ENCODE assay signal across 9 mouse cellular contexts in the genomic region with DNA sequence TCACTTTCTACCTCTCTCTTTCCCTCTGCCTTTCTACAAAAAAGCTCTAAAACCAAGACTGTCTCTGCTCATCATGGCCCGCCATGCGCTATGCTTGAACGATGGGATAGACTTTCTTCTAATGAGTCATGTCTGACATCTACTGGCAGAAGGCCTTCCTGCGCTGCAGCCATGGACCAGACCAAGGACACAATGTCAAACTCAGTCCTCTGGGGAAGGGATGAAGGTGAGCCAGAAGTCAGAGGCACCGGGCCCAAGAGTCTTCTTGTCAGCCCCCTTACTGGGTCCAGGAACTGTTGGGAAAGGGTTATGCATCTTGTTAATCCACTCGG.
A peak's percentile ranks its signal among the peaks of the same experiment; 100 is the strongest.
DNase-seq lines count a peak whose midpoint lies in the region; ATAC-seq and TF ChIP-seq lines count a peak whose summit lies in the region.
"Had no signal": no experiment of that assay in that cellular context is flagged by ENCODE, and none has a peak within 500 bp of the region (broad histone marks: within the 10 kb centered on the region; RNA-seq: fewer than 3 reads in every experiment).

No protein-coding gene starts in this region.

- intact Hi-C loops in gastrocnemius, postnatal 14 days (cut with DNase I; ENCODE audit: low total_unique reads) = no loop called here

- ATAC-seq in embryonic facial prominence, embryonic 15.5 days (ENCODE audit: insufficient number of reproducible peaks, low FRiP score, low TSS enrichment, low read depth) = peak; percentile 65; the same call in 1 of the 2 replicates
- ATAC-seq in midbrain, embryonic 16.5 days = peak; percentile 61

- no peak for DNase-seq in kidney, adult 2 months
- DNase-seq in kidney, postnatal 14 days = no peak
- DNase-seq in adrenal gland, postnatal 10 days = peak; percentile 40
- DNase-seq in kidney, postnatal 10 days = peak; percentile 38
- DNase-seq in spleen, postnatal 36 days (ENCODE audit: low spot score in 2 of 2) = no peak
- no peak for DNase-seq in gastrocnemius, postnatal 14 days

- no peak overlapping the region for H3K4me3 ChIP-seq in kidney, adult 2 months (ENCODE audit: insufficient read depth, low read depth, low read length)
- no peak overlapping the region for H3K4me3 ChIP-seq in embryonic facial prominence, embryonic 15.5 days (replicated peaks)
- no peak overlapping the region for H3K4me3 ChIP-seq in midbrain, embryonic 16.5 days (ENCODE audit: low read depth, low read length)
- H3K4me3 ChIP-seq: megakaryocyte, embryonic 14.5 days had no signal

- H3K9me3 ChIP-seq in embryonic facial prominence, embryonic 15.5 days (replicated peaks) = no peaks in the 10 kb centered on the region
- no peaks in the 10 kb centered on the region for H3K9me3 ChIP-seq in midbrain, embryonic 16.5 days (replicated peaks; ENCODE audit: control insufficient read depth, low read length, poor library complexity, severe bottlenecking)

- TF ChIP-seq CTCF in kidney, adult 2 months (conservative IDR thresholded peaks at IDR 0.05; ENCODE audit: insufficient read depth, insufficient read length, low read depth, low read length) = peak; percentile 74

- no peaks in the 10 kb centered on the region for H3K4me1 ChIP-seq in kidney, adult 2 months (ENCODE audit: control insufficient read depth, insufficient read depth, low read length)
- no peaks in the 10 kb centered on the region for H3K4me1 ChIP-seq in embryonic facial prominence, embryonic 15.5 days
- peaks cover 2% of the 10 kb centered on the region; the same call in 1 of the 2 replicates for H3K4me1 ChIP-seq in midbrain, embryonic 16.5 days (ENCODE audit: control insufficient read depth, insufficient read depth, low read length)
- H3K4me1 ChIP-seq: megakaryocyte, embryonic 14.5 days had no signal

- WGBS in kidney, adult 2 months = 8% methylated on average over 6 of the region's 6 CpGs
- 11% methylated on average over 6 of the region's 6 CpGs for WGBS in embryonic facial prominence, embryonic 15.5 days
- WGBS in midbrain, embryonic 16.5 days = 14% methylated on average over 6 of the region's 6 CpGs

- no peaks in the 10 kb centered on the region for H3K27me3 ChIP-seq in kidney, adult 2 months (replicated peaks; ENCODE audit: control insufficient read depth, insufficient read depth, low read length)
- H3K27me3 ChIP-seq in embryonic facial prominence, embryonic 15.5 days = no peaks in the 10 kb centered on the region
- H3K27me3 ChIP-seq in midbrain, embryonic 16.5 days (ENCODE audit: control insufficient read depth, insufficient read depth, low read depth, low read length) = no peaks in the 10 kb centered on the region

- no peaks in the 10 kb centered on the region for H3K36me3 ChIP-seq in kidney, adult 2 months (ENCODE audit: control insufficient read depth, insufficient read depth, low read length)
- H3K36me3 ChIP-seq in embryonic facial prominence, embryonic 15.5 days = no peaks in the 10 kb centered on the region
- no peaks in the 10 kb centered on the region for H3K36me3 ChIP-seq in midbrain, embryonic 16.5 days (ENCODE audit: control insufficient read depth, insufficient read depth, low read length)

- no peak for TF ChIP-seq POLR2A in kidney, adult 2 months (IDR thresholded peaks at IDR 0.05; ENCODE audit: low read depth, low read length)

- H3K4me2 ChIP-seq in embryonic facial prominence, embryonic 15.5 days (replicated peaks) = no peak overlapping the region
- no peak overlapping the region for H3K4me2 ChIP-seq in midbrain, embryonic 16.5 days (ENCODE audit: low read length)

- no peak overlapping the region for H3K27ac ChIP-seq in kidney, adult 2 months (ENCODE audit: insufficient read depth, low read depth, low read length)
- H3K27ac ChIP-seq in embryonic facial prominence, embryonic 15.5 days (replicated peaks) = no peak overlapping the region
- no peak overlapping the region for H3K27ac ChIP-seq in midbrain, embryonic 16.5 days (ENCODE audit: low read length)

- H3K9ac ChIP-seq in embryonic facial prominence, embryonic 15.5 days = no peak overlapping the region
- H3K9ac ChIP-seq in midbrain, embryonic 16.5 days (ENCODE audit: low read depth, low read length) = no peak overlapping the region

Comparison
In these comparisons a context has a peak if more than half of its experiments do, and no peak if none do; other contexts are left out.
1. DNase-seq: peak in adrenal gland, postnatal 10 days (single experiment) and kidney, postnatal 10 days (single experiment); none in kidney, adult 2 months (single experiment), kidney, postnatal 14 days (single experiment), spleen, postnatal 36 days (0 of 2) and gastrocnemius, postnatal 14 days (single experiment).